Mouse (Mus musculus) forebrain, embryonic 12.5 days (tissue): ENCODE results near the gene Ppp1r9a. TPM values are rescaled to one million over a fixed set of nuclear protein-coding genes. Genes with fewer than 3 reads are reported as not detected.

ENCODE experiments used
- ATAC-seq: fragments of 200-750 bp; cut with Nextera tagmentation; 2 replicates; pipeline ENCODE4 v1.8.0; 2017; ENCODE audit warnings: moderate TSS enrichment; ENCODE audit not compliant: low FRiP score
- H3K27ac ChIP-seq: fragments of 300-500 bp; sonication (generic); 2 replicates; pipeline ENCODE4 v1.5.1; 2016; ENCODE audit warnings: mild to moderate bottlenecking
- H3K27me3 ChIP-seq: fragments of 300-500 bp; sonication (generic); 2 replicates; pipeline ENCODE4 v1.6.1; 2016; ENCODE audit warnings: mild to moderate bottlenecking
- H3K36me3 ChIP-seq: fragments of 300-500 bp; sonication (generic); replicated peaks from 2 replicates; pipeline ENCODE4 v1.6.1; 2016; ENCODE audit warnings: mild to moderate bottlenecking
- H3K4me1 ChIP-seq: fragments of 300-500 bp; sonication (generic); 2 replicates; pipeline ENCODE4 v1.6.1; 2016
- H3K4me2 ChIP-seq: fragments of 300-500 bp; sonication (generic); 2 replicates; pipeline ENCODE4 v1.6.1; 2016; ENCODE audit warnings: mild to moderate bottlenecking, moderate library complexity
- H3K4me3 ChIP-seq: fragments of 300-500 bp; sonication (generic); replicated peaks from 2 replicates; pipeline ENCODE4 v1.5.1; 2016; ENCODE audit warnings: mild to moderate bottlenecking
- H3K9ac ChIP-seq: fragments of 300-500 bp; sonication (generic); 2 replicates; pipeline ENCODE4 v1.6.1; 2016; ENCODE audit warnings: mild to moderate bottlenecking
- H3K9me3 ChIP-seq: fragments of 300-500 bp; sonication (generic); 2 replicates; pipeline ENCODE4 v1.6.1; 2016
- WGBS: fragments of 180-500 bp; shearing (Covaris S2); methylation state at CpG from one replicate; pipeline ENCODE4 v1.1.7; 2016; 5-methylcytosine and 5-hydroxymethylcytosine counted together
- polyA plus RNA-seq: library from polyadenylated mRNA; unstranded; fragments of >200 nt; fragmentation: Nextera tagmentation; extraction: Ambion mirVana; gene quantifications from 2 replicates; pipeline ENCODE4 v1.2.1, GENCODE M21; 2016

The Ppp1r9a gene
- polyA plus RNA-seq, 1 experiment from 2014 or later = 30.5 TPM

GRCm38 (mm10) chr6:5032986-5033633, 130.4 kb downstream of the Ppp1r9a start:
- Histone ChIP-seq H3K27ac (no peak overlapping the region), H3K27me3 (no peaks in the 10 kb centered on the region), H3K4me1 (peaks cover 4% of the 10 kb centered on the region), H3K4me2 (no peak overlapping the region), H3K9me3 (no peaks in the 10 kb centered on the region), H3K9ac (no peak overlapping the region), H3K36me3 (no peaks in the 10 kb centered on the region), H3K4me3 (no peak overlapping the region)
- no peak for ATAC-seq
- WGBS = 90% methylated on average over 5 of the region's 5 CpGs

GRCm38 (mm10) chr6:5037225-5037624, 134.5 kb downstream of the Ppp1r9a start:
- Histone ChIP-seq H3K9ac (no peak overlapping the region), H3K27ac (no peak overlapping the region), H3K27me3 (no peaks in the 10 kb centered on the region), H3K4me3 (no peak overlapping the region), H3K4me1 (peaks cover 4% of the 10 kb centered on the region), H3K36me3 (no peaks in the 10 kb centered on the region), H3K9me3 (no peaks in the 10 kb centered on the region), H3K4me2 (no peak overlapping the region)
- 83% methylated on average over 4 of the region's 4 CpGs for WGBS
- ATAC-seq = peak; percentile 33; the same call in 1 of the 2 replicates

- Histone ChIP-seq H3K4me2 (no peak overlapping the region), H3K36me3 (no peaks in the 10 kb centered on the region), H3K4me3 (no peak overlapping the region), H3K27ac (no peak overlapping the region), H3K4me1 (peaks cover 4% of the 10 kb centered on the region), H3K27me3 (no peaks in the 10 kb centered on the region), H3K9me3 (no peaks in the 10 kb centered on the region), H3K9ac (no peak overlapping the region)
- WGBS = 81% methylated on average over 2 of the region's 2 CpGs
- ATAC-seq = no peak
Observed at GRCm38 (mm10) chr6:5038140-5038749, 135.5 kb downstream of the Ppp1r9a start.

DNA sequence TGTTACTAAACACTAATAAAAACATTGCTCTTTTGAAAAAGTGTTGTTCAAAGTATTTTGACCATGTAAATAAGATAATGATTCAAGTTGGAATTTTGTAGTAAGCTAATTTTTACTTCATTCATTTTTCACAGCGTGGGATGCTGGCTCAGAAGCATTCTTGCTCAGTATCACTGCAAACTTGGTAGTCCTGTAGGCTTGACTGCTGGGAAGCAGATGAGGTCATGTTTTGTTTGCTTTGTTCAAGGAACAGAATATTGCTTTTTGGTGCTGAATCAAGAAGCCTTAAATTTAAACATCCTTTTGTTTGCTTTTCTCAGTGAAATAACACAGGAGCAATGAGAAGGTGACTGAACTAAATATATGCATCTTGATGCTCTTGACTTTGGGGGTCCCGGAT, 136.6 kb downstream of the Ppp1r9a start:
- Histone ChIP-seq H3K27me3 (no peaks in the 10 kb centered on the region), H3K9me3 (no peaks in the 10 kb centered on the region), H3K4me1 (peaks cover 4% of the 10 kb centered on the region), H3K9ac (no peak overlapping the region), H3K4me3 (no peak overlapping the region), H3K4me2 (no peak overlapping the region), H3K36me3 (no peaks in the 10 kb centered on the region), H3K27ac (no peak overlapping the region)
- WGBS = 80% methylated on average over 2 of the region's 2 CpGs
- no peak for ATAC-seq

DNA sequence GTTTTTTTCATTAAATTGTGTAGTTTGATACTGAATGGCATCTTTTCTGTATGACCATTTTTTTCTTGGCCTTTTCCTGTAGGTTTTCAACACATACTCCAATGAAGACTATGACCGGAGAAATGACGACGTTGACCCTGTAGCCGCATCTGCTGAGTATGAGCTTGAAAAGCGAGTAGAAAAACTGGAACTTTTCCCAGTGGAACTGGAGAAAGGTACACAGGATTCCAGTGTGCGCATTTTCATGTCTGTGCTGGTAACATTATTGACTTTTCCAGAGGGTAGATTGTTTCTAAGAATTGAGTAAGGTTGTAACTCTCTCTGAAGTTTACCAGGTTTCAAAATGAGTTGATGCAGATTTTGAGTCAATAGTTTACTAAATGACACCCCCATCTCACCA, 143.1 kb downstream of the Ppp1r9a start:
- Histone ChIP-seq H3K9ac (no peak overlapping the region), H3K9me3 (no peaks in the 10 kb centered on the region), H3K4me3 (no peak overlapping the region), H3K27ac (no peak overlapping the region), H3K27me3 (no peaks in the 10 kb centered on the region), H3K4me2 (no peak overlapping the region), H3K36me3 (peaks cover 5% of the 10 kb centered on the region; the same call in 1 of the 2 replicates), H3K4me1 (no peaks in the 10 kb centered on the region)
- no peak for ATAC-seq
- WGBS = 95% methylated on average over 6 of the region's 6 CpGs

GRCm38 (mm10) chr6:5048025-5048424, 145.3 kb downstream of the Ppp1r9a start:
- 97% methylated on average over 3 of the region's 3 CpGs for WGBS
- Histone ChIP-seq H3K4me2 (no peak overlapping the region), H3K27ac (no peak overlapping the region), H3K9me3 (no peaks in the 10 kb centered on the region), H3K4me3 (no peak overlapping the region), H3K36me3 (peaks cover 5% of the 10 kb centered on the region; the same call in 1 of the 2 replicates), H3K4me1 (no peaks in the 10 kb centered on the region), H3K27me3 (no peaks in the 10 kb centered on the region), H3K9ac (no peak overlapping the region)
- ATAC-seq = no peak

- Histone ChIP-seq H3K27me3 (no peaks in the 10 kb centered on the region), H3K9ac (no peak overlapping the region), H3K27ac (no peak overlapping the region), H3K36me3 (peaks cover 5% of the 10 kb centered on the region; the same call in 1 of the 2 replicates), H3K4me1 (no peaks in the 10 kb centered on the region), H3K9me3 (no peaks in the 10 kb centered on the region), H3K4me2 (no peak overlapping the region), H3K4me3 (no peak overlapping the region)
- ATAC-seq = no peak
- WGBS = 87% methylated on average over 2 of the region's 2 CpGs
Observed at GRCm38 (mm10) chr6:5052309-5052708, 149.6 kb downstream of the Ppp1r9a start.

DNA sequence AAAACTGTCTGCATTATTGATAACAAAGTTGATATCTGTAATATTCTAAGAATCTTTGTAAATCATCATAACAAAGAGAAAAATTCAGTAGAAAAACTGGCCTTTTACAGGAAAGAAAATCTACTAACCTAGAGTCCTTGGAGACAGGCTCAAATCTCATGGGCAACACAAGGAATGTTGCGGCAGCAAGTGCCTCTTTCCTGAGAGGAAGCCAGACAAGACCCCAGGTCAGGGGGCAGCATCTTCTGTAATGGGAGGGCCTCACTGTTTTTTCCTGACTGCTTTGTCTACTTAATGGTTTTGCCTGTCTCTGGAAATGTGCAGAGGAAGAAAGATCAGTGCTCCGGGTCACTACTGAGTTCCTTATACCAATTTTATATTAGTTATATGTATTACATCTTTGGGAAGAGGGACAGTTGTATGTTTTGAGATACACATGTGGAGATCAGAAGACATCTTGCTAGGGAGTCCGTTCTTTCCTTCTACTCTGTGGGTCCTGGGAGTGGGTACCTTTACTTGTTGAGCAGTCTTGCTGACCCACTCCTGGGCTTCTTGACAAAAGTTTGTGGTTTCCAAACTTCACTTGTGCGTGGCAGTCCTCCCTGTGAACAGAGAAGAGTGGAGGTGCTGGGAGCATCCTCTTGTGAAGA, 151.9 kb downstream of the Ppp1r9a start:
- 90% methylated on average over 4 of the region's 4 CpGs for WGBS
- Histone ChIP-seq H3K4me3 (no peak overlapping the region), H3K4me2 (no peak overlapping the region), H3K36me3 (no peaks in the 10 kb centered on the region), H3K4me1 (no peaks in the 10 kb centered on the region), H3K9ac (no peak overlapping the region), H3K27me3 (no peaks in the 10 kb centered on the region), H3K9me3 (no peaks in the 10 kb centered on the region), H3K27ac (no peak overlapping the region)
- no peak for ATAC-seq

DNA sequence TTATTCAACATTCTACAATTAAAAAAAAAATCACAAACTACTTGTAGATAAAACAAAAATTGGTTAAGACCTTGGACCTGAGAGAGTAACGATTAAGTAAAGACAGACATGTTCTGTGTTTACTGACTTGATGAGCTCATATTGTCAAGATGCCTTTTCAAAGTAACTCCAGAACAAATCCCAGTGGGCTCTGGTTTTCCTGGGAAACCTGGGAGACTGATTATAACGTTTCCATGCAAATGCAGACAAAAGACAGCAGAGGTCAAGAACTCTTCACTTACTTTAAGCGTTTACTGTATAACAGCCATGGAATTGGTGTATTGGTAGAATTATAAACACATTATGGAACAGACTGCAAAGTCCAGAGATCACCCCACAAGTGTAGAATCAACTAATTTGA, 172.0 kb downstream of the Ppp1r9a start:
- Histone ChIP-seq H3K9ac (no peak overlapping the region), H3K27ac (no peak overlapping the region), H3K4me3 (no peak overlapping the region), H3K4me1 (no peaks in the 10 kb centered on the region), H3K4me2 (no peak overlapping the region), H3K9me3 (0 out of 2 replicates have a peak, but pooled peaks cover 2% of the 10 kb centered on the region), H3K27me3 (no peaks in the 10 kb centered on the region), H3K36me3 (peaks cover 3% of the 10 kb centered on the region; the same call in 1 of the 2 replicates)
- 76% methylated on average over 3 of the region's 3 CpGs for WGBS
- ATAC-seq = no peak

DNA sequence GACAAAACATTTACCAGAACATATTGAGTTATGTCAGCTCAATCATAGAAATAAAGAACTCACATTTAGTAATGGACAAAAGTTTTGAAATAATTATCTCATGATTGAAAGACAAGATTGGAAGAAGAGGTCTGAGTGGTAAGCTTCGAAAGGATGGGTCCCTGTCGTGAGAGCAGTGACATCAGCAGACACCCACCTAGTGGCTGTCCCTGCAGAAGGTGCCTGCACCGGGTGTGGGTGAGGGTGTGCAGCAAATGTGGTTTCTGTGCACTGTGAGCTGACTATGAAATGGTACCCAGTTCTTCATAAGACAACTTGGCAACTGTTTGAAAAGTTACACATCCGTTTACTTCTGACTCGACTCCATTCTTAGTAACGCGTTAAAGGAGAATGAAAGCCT, 173.0 kb downstream of the Ppp1r9a start:
- Histone ChIP-seq H3K36me3 (peaks cover 3% of the 10 kb centered on the region; the same call in 1 of the 2 replicates), H3K4me2 (no peak overlapping the region), H3K27me3 (no peaks in the 10 kb centered on the region), H3K27ac (no peak overlapping the region), H3K9ac (no peak overlapping the region), H3K4me3 (no peak overlapping the region), H3K4me1 (peaks cover 8% of the 10 kb centered on the region), H3K9me3 (0 out of 2 replicates have a peak, but pooled peaks cover 2% of the 10 kb centered on the region)
- 90% methylated on average over 7 of the region's 7 CpGs for WGBS
- no peak for ATAC-seq

DNA sequence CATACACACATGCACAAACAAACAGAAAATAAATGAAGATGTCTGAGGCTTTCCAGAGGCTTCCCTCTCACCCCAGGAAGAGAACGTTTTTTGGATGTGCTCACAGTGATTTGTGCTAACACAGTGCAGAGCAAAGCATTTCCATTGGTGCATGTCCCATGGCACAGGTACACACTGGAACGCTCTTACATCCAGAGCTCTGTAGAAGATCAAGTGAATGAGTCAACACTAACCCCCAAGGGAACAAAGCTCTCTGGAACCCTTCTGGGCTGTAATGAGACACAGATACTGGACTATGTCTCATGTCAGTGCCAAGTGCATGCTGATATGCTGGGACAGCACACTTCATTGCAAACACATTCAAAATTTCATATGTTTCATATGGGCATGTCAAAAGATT, 175.3 kb downstream of the Ppp1r9a start:
- Histone ChIP-seq H3K27ac (no peak overlapping the region), H3K36me3 (peaks cover 3% of the 10 kb centered on the region; the same call in 1 of the 2 replicates), H3K4me3 (no peak overlapping the region), H3K9ac (no peak overlapping the region), H3K27me3 (no peaks in the 10 kb centered on the region), H3K4me2 (no peak overlapping the region), H3K4me1 (peaks cover 16% of the 10 kb centered on the region), H3K9me3 (0 out of 2 replicates have a peak, but pooled peaks cover 2% of the 10 kb centered on the region)
- 85% methylated on average over 2 of the region's 2 CpGs for WGBS
- ATAC-seq = no peak

GRCm38 (mm10) chr6:5079108-5079507, 176.4 kb downstream of the Ppp1r9a start:
- Histone ChIP-seq H3K4me2 (no peak overlapping the region), H3K9me3 (0 out of 2 replicates have a peak, but pooled peaks cover 2% of the 10 kb centered on the region), H3K4me1 (peaks cover 16% of the 10 kb centered on the region), H3K27ac (no peak overlapping the region), H3K36me3 (peaks cover 3% of the 10 kb centered on the region; the same call in 1 of the 2 replicates), H3K4me3 (no peak overlapping the region), H3K27me3 (no peaks in the 10 kb centered on the region), H3K9ac (no peak overlapping the region)
- WGBS = 100% methylated on average over 1 of the region's 1 CpGs
- no peak for ATAC-seq
